Mouse (Mus musculus): ENCODE data around the gene Plcb4. TPM values are rescaled to one million over a fixed set of nuclear protein-coding genes. Genes with fewer than 3 reads are reported as not detected.
"Not testable (repeated sequence)": the region's sequence is repeated elsewhere in the genome, so short reads cannot be mapped to it uniquely, and the experiment has no call there.

Plcb4 gene
- polyA plus RNA-seq, 1 experiment from 2014 or later, result 8.6 TPM

DNA sequence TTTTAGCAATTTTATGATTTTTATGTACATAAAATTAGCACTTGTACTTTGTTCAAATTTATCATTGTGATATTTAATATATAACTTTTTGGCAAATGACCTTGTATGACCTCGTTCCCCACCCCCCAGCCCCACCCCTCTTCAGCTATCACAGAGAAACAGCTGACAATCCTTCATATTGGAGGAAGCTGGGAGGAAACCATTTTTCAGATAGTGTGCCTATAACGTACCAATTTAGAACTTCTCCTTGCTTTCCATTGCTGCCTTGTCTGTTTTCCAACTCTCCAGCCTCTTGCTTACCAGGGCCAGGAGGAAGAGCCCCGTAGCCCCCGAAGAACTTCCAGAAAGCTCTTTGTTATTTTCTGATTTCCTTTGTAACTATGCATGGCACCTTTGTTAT, 73.8 kb downstream of the Plcb4 start:
- 75% methylated on average over 4 of the region's 4 CpGs for WGBS
- ATAC-seq (replicated peaks; ENCODE audit: low FRiP score, low read depth), result no peak
- H3K36me3 ChIP-seq (ENCODE audit: insufficient read depth, low read length), result no peaks in the 10 kb centered on the region

DNA sequence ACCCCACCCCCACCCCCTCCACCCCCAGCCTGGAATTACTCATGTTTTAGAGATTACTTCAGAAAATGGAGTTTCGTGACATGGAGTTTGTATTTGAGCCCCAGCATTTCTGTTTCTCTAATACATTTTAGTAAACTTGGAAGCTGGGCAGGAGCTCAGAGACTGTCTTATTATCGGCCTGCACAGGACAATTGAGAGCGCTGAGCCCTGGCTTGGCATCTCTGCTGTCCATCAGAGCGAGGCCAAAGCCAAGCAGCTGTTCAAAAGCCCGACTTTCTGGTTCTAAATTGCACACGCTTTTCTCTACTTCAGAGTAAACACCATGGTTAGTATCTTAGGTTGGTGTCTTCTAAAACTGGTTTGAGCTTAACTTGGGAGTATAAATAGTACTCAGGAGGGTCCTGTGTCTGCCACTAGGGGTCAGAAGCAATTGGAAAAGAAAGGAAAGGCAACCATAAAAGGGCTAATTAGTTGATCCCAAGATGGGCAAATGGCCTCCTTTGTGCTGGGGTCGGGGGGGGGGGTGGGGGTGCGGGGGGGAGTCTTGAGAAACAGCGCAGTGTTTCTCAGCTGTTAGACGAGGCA, 75.2 kb downstream of the Plcb4 start:
- Histone ChIP-seq H3K4me1 (replicated peaks; ENCODE audit: insufficient read depth, low read length) (0 out of 2 replicates have a peak, but pooled peaks cover 15% of the 10 kb centered on the region), H3K27ac (no peak overlapping the region), H3K4me3 (replicated peaks; ENCODE audit: low read depth, low read length) (no peak overlapping the region), H3K9ac (ENCODE audit: low read depth, low read length) (no peak overlapping the region), H3K27me3 (ENCODE audit: insufficient read depth, low read length) (no peaks in the 10 kb centered on the region), H3K9me3 (replicated peaks; ENCODE audit: low read length) (no peaks in the 10 kb centered on the region), H3K36me3 (ENCODE audit: insufficient read depth, low read length) (no peaks in the 10 kb centered on the region), H3K4me2 (ENCODE audit: low read length) (no peak overlapping the region)
- peak; percentile 46; the same call in 1 of the 2 replicates for ATAC-seq (replicated peaks; ENCODE audit: low FRiP score, low read depth)
- WGBS, result 41% methylated on average over 10 of the region's 10 CpGs
- DNase-seq (ENCODE audit: low spot score), result peak; percentile 74
- peak; percentile 69 for TF ChIP-seq CTCF (IDR thresholded peaks at IDR 0.05; ENCODE audit: low read depth)

More for the DNA sequence above, 73.8 kb downstream of the Plcb4 start:
- Histone ChIP-seq H3K4me3 (replicated peaks; ENCODE audit: low read depth, low read length) (no peak overlapping the region), H3K4me1 (replicated peaks; ENCODE audit: insufficient read depth, low read length) (peaks cover 23% of the 10 kb centered on the region; the same call in 1 of the 2 replicates), H3K27ac (no peak overlapping the region), H3K27me3 (ENCODE audit: insufficient read depth, low read length) (no peaks in the 10 kb centered on the region), H3K4me2 (ENCODE audit: low read length) (no peak overlapping the region), H3K9ac (ENCODE audit: low read depth, low read length) (no peak overlapping the region), H3K9me3 (replicated peaks; ENCODE audit: low read length) (no peaks in the 10 kb centered on the region)
- no peak for DNase-seq (ENCODE audit: low spot score)
- no peak for TF ChIP-seq CTCF (IDR thresholded peaks at IDR 0.05; ENCODE audit: low read depth)

DNA sequence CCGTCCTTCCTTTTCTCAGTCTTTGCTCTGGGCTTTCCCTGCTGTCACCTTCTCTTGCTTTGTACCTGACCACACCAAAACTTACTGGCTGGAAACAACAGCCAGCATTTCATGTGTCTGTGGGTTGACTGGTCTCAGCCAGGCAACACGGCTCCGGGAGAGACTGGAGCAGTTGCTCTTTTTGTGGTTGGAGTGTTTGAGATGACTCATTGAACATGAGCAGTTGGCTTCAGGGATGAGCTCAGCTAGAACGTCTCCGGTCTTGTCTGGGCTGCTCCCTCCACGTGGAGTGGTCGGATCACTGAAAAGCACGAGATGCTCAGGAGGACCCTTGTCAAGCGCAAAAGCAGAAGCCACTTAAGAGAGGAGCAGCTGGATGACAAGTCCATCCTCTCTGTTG, 78.7 kb downstream of the Plcb4 start:
- Histone ChIP-seq H3K4me1 (replicated peaks; ENCODE audit: insufficient read depth, low read length) (0 out of 2 replicates have a peak, but pooled peaks cover 6% of the 10 kb centered on the region), H3K36me3 (ENCODE audit: insufficient read depth, low read length) (no peaks in the 10 kb centered on the region), H3K9me3 (replicated peaks; ENCODE audit: low read length) (no peaks in the 10 kb centered on the region), H3K9ac (ENCODE audit: low read depth, low read length) (no peak overlapping the region), H3K4me2 (ENCODE audit: low read length) (no peak overlapping the region), H3K4me3 (replicated peaks; ENCODE audit: low read depth, low read length) (no peak overlapping the region), H3K27ac (no peak overlapping the region), H3K27me3 (ENCODE audit: insufficient read depth, low read length) (no peaks in the 10 kb centered on the region)
- DNase-seq (ENCODE audit: low spot score), result no peak
- WGBS, result 55% methylated on average over 9 of the region's 9 CpGs
- peak; percentile 50; the same call in 1 of the 2 replicates for ATAC-seq (replicated peaks; ENCODE audit: low FRiP score, low read depth)
- TF ChIP-seq CTCF (IDR thresholded peaks at IDR 0.05; ENCODE audit: low read depth), result no peak

DNA sequence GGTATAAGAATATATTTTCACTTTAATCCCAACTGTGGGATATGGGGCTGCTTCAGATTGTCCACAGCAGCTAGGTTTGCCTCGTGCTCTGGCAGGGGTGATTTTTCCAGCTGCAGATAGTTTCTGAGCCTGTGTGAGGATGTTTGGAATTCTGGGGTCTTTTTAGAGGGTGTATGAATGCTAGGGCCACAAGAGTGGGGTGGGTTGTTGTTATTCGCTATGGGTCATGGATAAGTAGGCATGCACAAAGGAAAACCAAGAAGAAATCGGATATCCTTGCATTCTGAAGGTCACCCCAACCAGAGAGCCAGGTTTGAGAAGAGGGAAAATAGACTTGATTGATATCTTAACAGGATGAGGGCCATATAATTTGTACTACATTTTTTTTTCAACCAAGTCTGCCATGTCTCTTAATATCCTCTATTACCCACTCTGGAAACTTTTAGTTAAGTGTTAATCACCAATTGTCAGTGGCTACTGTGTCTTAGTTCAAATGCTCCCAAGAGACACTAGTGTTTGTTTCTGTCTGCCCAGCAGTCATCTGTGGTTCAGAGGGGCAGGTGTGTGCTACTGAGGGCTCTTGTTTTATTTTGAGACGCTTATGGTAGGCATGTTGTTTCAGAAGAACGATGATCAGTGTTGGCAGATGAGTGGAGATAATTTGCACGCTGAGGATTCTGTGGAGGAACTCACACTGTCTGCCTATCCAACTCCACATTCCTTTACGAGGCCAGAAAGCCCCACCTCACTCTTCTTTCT, 79.4 kb downstream of the Plcb4 start:
- 46% methylated on average over 7 of the region's 7 CpGs for WGBS
- not testable (repeated sequence) for H3K9ac ChIP-seq (ENCODE audit: low read depth, low read length); H3K9me3 ChIP-seq (replicated peaks; ENCODE audit: low read length); H3K27me3 ChIP-seq (ENCODE audit: insufficient read depth, low read length); H3K4me2 ChIP-seq (ENCODE audit: low read length); H3K36me3 ChIP-seq (ENCODE audit: insufficient read depth, low read length); H3K27ac ChIP-seq; ATAC-seq (replicated peaks; ENCODE audit: low FRiP score, low read depth); H3K4me3 ChIP-seq (replicated peaks; ENCODE audit: low read depth, low read length)
- H3K4me1 ChIP-seq (replicated peaks; ENCODE audit: insufficient read depth, low read length), result peaks cover 11% of the 10 kb centered on the region; the same call in 1 of the 2 replicates
- peak; percentile 59 for DNase-seq (ENCODE audit: low spot score)

DNA sequence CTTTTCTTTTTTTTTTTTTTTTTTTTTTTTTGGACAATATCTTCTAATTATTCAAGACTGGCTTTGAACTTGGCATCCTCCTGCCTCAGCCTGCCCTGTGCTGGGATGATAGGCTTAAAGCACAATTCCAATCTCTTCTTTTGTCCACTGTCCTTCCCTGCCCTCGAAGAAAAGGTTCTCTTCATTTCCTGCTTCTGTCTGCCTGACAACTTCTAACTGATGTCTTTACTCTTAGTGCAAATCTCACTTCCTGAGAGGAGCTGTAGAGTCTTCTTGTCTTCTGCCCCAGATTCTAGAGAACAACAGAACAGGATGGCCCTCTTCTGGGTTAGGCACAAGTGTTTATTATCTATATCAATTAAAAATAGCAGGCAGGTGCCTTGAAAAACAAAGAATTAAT, 80.1 kb downstream of the Plcb4 start:
- H3K9ac ChIP-seq (ENCODE audit: low read depth, low read length), result no peak overlapping the region
- WGBS, result 89% methylated on average over 1 of the region's 1 CpGs
- no peaks in the 10 kb centered on the region for H3K36me3 ChIP-seq (ENCODE audit: insufficient read depth, low read length)
- no peak overlapping the region for H3K4me2 ChIP-seq (ENCODE audit: low read length)
- ATAC-seq (replicated peaks; ENCODE audit: low FRiP score, low read depth) (no peak), DNase-seq (ENCODE audit: low spot score) (no peak)
- H3K27ac ChIP-seq, result no peak overlapping the region
- no peaks in the 10 kb centered on the region for H3K27me3 ChIP-seq (ENCODE audit: insufficient read depth, low read length)
- peaks cover 12% of the 10 kb centered on the region; the same call in 1 of the 2 replicates for H3K4me1 ChIP-seq (replicated peaks; ENCODE audit: insufficient read depth, low read length)
- no peak overlapping the region for H3K4me3 ChIP-seq (replicated peaks; ENCODE audit: low read depth, low read length)
- H3K9me3 ChIP-seq (replicated peaks; ENCODE audit: low read length), result no peaks in the 10 kb centered on the region
- TF ChIP-seq CTCF (IDR thresholded peaks at IDR 0.05; ENCODE audit: low read depth), result no peak

DNA sequence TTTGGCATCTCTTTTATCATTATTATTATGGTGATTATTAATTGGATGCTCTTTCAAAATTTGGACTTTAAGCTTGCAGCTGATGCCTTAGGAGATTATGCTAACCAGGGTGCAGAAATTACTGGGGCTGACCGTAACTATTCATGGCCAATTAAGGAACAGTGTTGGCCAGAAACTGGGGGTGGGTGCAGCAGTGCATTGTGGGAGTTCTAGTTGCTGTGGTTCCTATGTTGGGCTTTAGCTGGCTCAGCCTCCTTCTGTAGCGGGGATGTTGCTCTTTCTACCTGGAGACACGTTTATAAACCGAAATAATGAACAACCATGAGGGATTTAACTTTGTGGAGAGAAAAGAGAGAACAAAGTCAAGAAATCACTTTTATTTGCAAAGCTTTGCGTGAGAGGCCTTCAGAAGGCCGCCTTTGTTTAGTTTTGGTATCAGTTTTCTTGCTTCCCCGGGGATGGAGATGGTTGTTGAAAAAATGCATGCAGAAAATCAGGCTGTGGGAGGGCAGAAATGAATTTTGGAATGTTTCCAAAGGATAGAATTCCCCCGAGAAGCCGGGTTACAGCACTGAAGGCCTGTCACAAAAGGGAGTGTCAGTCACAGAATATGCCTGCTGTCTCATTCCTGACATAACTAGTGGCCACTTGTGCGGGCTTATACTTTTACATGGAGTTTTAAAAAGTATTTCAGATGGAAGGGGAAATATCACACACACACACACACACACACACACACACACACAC, 84.3 kb downstream of the Plcb4 start:
- no peaks in the 10 kb centered on the region for H3K27me3 ChIP-seq (ENCODE audit: insufficient read depth, low read length)
- 0 out of 2 replicates have a peak overlapping the region, but pooled peaks have one; percentile 40 for H3K27ac ChIP-seq
- H3K9me3 ChIP-seq (replicated peaks; ENCODE audit: low read length), result no peaks in the 10 kb centered on the region
- ATAC-seq (replicated peaks; ENCODE audit: low FRiP score, low read depth) (no peak), DNase-seq (ENCODE audit: low spot score) (peak; percentile 61)
- TF ChIP-seq CTCF (IDR thresholded peaks at IDR 0.05; ENCODE audit: low read depth), result no peak
- no peak overlapping the region for H3K9ac ChIP-seq (ENCODE audit: low read depth, low read length)
- no peak overlapping the region for H3K4me3 ChIP-seq (replicated peaks; ENCODE audit: low read depth, low read length)
- 0 out of 2 replicates have a peak overlapping the region, but pooled peaks have one; percentile 1 for H3K4me2 ChIP-seq (ENCODE audit: low read length)
- 22% methylated on average over 10 of the region's 10 CpGs for WGBS
- peaks cover 11% of the 10 kb centered on the region; the same call in 1 of the 2 replicates for H3K4me1 ChIP-seq (replicated peaks; ENCODE audit: insufficient read depth, low read length)
- no peaks in the 10 kb centered on the region for H3K36me3 ChIP-seq (ENCODE audit: insufficient read depth, low read length)

Measured in kidney, postnatal 0 days (tissue).